Mouse (Mus musculus) cortical plate, adult 2 months (tissue): ENCODE results near the gene Thada. TPM values are rescaled to one million over a fixed set of nuclear protein-coding genes. Genes with fewer than 3 reads are reported as not detected.

ENCODE experiments used
- H3K27ac ChIP-seq: fragments of 200-500 bp; 2 replicates; pipeline ENCODE4 v1.5.1; 2012; ENCODE audit warnings: low read length, control low read depth, inconsistent platforms; ENCODE audit not compliant: insufficient read depth
- H3K4me1 ChIP-seq: fragments of 200-500 bp; 2 replicates; pipeline ENCODE4 v1.6.1; 2011; ENCODE audit warnings: low read length; ENCODE audit not compliant: control insufficient read depth, insufficient read depth
- H3K4me3 ChIP-seq: fragments of 200-500 bp; 2 replicates; pipeline ENCODE4 v1.5.1; 2011; ENCODE audit warnings: mild to moderate bottlenecking, low read length, control low read depth; ENCODE audit not compliant: insufficient read depth
- CTCF ChIP-seq: fragments of 200-500 bp; IDR thresholded peaks from 2 replicates; pipeline ENCODE4 v1.5.1; 2011; ENCODE audit warnings: mild to moderate bottlenecking, control low read depth, low read length; ENCODE audit not compliant: insufficient read depth; ENCODE audit errors: extremely low read depth
- POLR2A ChIP-seq: fragments of 200-500 bp; IDR thresholded peaks from 2 replicates; pipeline ENCODE4 v1.6.1; 2011; ENCODE audit warnings: mild to moderate bottlenecking, low read length, control low read depth; ENCODE audit not compliant: insufficient read depth; ENCODE audit errors: extremely low read depth
- polyA plus RNA-seq: library from polyadenylated mRNA; depleted of rRNA; stranded (reverse); fragments of >200 nt; gene quantifications from 2 replicates; pipeline ENCODE4 v1.2.3, GENCODE M21; 2012

The Thada gene
- polyA plus RNA-seq, 1 experiment, result 5.2 TPM

DNA sequence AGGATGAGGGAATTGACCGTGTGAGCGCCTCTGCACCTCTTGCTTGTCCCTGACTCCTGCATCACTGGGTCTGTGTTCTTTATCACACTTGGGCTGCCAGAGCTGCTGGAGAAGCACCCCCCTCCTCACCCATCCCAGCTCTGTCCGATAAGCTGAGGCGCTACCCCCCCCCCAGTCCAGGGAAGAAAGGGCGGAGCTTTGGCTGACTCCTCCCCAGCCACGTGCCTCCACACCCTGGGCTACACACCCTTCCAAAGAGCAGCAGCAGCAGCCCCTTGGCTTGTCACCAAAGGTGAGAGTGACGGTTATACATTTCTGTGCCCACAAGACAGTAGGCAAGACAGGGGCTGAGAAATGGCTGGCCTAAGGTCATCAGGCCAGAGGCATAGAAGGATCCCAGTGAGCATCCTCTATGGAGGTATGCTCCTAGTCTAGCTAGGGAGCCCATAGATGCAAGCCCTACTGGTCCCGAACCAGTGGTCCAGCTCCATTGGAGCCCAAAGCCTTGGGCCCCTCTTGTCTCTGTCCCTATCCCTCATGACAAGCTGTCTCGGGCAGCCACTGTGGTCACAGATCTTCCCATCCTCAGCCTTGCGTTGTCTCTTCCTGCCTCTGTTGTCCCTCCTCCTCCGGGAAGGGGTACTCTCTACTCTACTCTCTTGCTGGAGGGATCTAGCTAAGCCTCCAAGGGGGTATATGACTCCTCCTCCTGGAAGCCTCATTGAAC is 311.5 kb downstream of the Thada start:
- TF ChIP-seq POLR2A, result no peak
- TF ChIP-seq CTCF, result no peak
- no peak overlapping the region for H3K4me3 ChIP-seq
- no peaks in the 10 kb centered on the region for H3K4me1 ChIP-seq
- H3K27ac ChIP-seq, result no peak overlapping the region

DNA sequence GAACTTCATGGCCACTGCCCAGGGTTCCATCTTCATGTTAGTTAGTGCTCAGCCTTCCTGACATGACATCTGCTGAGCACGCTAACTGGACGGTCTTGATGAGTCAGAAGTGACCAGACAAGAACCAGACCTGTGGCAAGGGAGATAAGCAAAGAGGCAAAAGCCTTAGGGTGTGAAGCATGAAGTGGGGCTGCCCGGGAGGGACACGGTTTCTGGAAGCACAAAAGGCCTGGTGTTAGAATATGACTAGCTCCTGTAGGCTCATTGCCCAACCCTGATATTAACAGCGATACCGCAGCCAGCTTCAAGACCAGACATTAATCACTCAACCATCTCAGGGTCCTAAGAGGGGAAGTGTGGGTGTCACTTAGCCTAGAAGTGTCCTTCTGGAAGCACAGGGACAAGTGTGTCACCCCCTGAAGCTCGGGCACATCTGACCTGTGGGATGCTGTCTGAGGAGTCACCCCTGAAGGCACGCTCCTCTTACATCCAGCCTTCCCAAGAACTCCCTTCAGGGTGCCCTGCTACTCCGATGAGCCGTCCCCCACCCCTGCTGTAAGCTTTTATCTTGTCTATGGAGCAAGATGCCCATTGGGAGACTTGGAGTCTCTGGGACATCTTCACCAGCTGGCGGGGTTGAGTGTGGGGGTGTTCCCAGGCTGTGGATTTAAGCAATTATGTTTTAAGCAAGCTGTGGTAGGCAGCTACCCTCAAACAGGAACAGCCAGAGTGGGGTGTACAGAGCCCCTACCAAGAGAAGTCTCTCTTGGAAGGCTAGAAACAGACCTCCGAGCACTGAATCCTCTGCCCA is 312.8 kb downstream of the Thada start:
- H3K4me3 ChIP-seq, result no peak overlapping the region

GRCm38 (mm10) chr17:84152206-84152975 is 313.6 kb downstream of the Thada start:
- Histone ChIP-seq H3K4me1 (0 out of 2 replicates have a peak, but pooled peaks cover 2% of the 10 kb centered on the region), H3K4me3 (no peak overlapping the region), H3K27ac (no peak overlapping the region)
- TF ChIP-seq POLR2A (no peak), CTCF (no peak)

More for the DNA sequence above, 312.8 kb downstream of the Thada start:
- 0 out of 2 replicates have a peak, but pooled peaks cover 2% of the 10 kb centered on the region for H3K4me1 ChIP-seq
- no peak for TF ChIP-seq CTCF
- no peak for TF ChIP-seq POLR2A
- no peak overlapping the region for H3K27ac ChIP-seq

DNA sequence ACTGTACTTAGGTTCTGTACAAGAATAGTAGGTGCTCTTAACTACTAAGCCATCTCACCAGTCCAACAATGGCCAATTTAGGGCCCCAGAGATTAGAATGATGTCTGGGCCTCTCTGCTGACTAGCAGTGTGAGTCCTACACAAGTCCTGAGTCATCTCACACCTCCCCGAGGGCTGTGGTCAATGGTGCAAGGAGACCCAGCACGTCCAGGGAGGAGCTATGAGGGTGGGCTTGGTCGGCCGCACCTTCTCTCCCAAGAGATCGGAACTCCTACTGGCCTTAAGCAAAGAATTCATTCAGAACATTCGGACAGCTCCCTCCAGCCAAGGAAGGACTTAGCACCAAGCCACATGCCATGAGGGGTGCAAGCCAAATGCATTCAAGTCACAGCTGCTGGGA is 314.7 kb downstream of the Thada start:
- TF ChIP-seq POLR2A, result no peak
- TF ChIP-seq CTCF, result no peak
- 0 out of 2 replicates have a peak, but pooled peaks cover 2% of the 10 kb centered on the region for H3K4me1 ChIP-seq
- no peak overlapping the region for H3K4me3 ChIP-seq
- H3K27ac ChIP-seq, result no peak overlapping the region

DNA sequence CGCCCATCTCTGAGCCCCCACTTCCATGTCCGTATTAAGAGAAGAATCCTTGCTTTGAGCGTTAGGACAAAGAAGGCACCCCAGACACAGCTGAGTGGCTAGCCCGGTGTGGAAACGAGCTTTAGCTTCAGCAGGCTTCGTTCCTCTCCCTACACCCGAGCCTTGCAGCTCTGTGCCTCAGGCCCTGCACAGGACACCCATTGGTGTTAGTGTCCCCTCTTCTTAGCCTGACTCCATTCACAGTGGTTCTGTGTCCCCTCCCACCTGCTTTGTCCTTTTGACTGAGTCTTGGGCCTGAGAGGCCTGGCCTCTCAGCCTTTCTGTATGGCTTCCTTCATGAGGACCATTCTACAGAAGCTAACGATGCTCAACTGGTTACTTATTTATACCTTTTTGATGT is 315.7 kb downstream of the Thada start:
- Histone ChIP-seq H3K4me1 (0 out of 2 replicates have a peak, but pooled peaks cover 2% of the 10 kb centered on the region), H3K4me3 (no peak overlapping the region), H3K27ac (no peak overlapping the region)
- TF ChIP-seq POLR2A (no peak), CTCF (no peak)

- Histone ChIP-seq H3K27ac (no peak overlapping the region), H3K4me3 (no peak overlapping the region), H3K4me1 (0 out of 2 replicates have a peak, but pooled peaks cover 2% of the 10 kb centered on the region)
- TF ChIP-seq POLR2A, result no peak
- no peak for TF ChIP-seq CTCF
These were observed 316.4 kb downstream of the Thada start for GRCm38 (mm10) chr17:84149566-84149965.

GRCm38 (mm10) chr17:84148499-84149484 is 317.2 kb downstream of the Thada start:
- H3K27ac ChIP-seq, result no peak overlapping the region
- 0 out of 2 replicates have a peak, but pooled peaks cover 2% of the 10 kb centered on the region for H3K4me1 ChIP-seq
- H3K4me3 ChIP-seq, result no peak overlapping the region
- no peak for TF ChIP-seq POLR2A
- no peak for TF ChIP-seq CTCF

DNA sequence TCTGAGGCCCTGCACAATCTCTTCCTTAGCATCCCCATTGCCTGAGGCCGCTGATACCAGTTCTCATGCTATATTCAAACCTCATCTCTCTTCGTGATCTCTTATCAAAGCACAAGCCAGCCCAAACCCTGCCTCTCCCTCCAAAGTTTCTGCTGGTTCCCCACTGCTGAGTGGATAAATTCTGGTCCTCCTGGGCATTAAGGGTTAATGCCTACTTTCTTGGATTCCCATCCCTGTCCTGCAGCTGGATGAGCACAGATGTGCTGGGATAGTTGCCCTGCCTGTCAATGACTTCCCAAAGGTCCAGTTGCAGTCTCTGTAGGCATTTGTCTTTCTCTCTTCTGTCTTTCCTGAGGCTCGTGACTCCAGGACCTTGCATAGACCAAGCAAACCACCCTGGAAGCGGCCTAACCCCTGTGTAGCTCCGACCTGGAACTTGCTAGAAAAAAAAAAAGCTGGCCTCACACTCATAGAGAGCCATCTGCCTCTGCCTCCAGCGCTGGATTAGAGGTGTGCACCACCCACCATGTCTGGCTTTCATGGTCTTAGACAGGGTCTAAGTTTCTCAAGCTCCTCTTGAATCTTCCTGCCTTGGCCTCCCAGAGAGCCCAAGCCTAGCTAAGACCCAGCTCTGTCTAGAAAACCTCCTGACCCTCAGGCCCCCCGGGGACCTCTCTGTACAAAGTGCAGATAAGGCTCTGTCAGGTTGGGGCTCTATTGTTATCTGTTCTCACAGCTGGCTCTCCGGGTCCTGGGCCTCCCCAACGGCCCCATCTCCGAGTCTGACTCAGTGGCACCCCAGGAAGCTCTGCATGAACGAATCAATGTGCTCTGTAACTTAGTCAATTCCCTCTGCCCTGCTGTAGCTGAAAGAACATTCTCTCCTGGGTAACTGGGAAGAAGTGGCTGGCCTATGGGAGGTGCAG is 318.6 kb downstream of the Thada start:
- TF ChIP-seq CTCF (no peak), POLR2A (no peak)
- Histone ChIP-seq H3K27ac (no peak overlapping the region), H3K4me3 (no peak overlapping the region), H3K4me1 (0 out of 2 replicates have a peak, but pooled peaks cover 2% of the 10 kb centered on the region)
